Mouse (Mus musculus) heart, adult 2 months (tissue): ENCODE results near the gene Epn1. TPM values are rescaled to one million over a fixed set of nuclear protein-coding genes. Genes with fewer than 3 reads are reported as not detected.
"Not testable (repeated sequence)": the region's sequence is repeated elsewhere in the genome, so short reads cannot be mapped to it uniquely, and the experiment has no call there.

Source experiments
- DNase-seq, 2 experiments: peaks; one replicate each; pipeline ENCODE4 v3.0.0; 2021
- H3K27ac ChIP-seq: fragments of 200-600 bp; 2 replicates; pipeline ENCODE4 v1.8.1; 2022
- H3K27me3 ChIP-seq: fragments of 200-500 bp; 2 replicates; pipeline ENCODE4 v1.6.1; 2012; ENCODE audit warnings: mild to moderate bottlenecking, low read length, inconsistent platforms, mixed read lengths; ENCODE audit not compliant: control insufficient read depth, insufficient read depth
- H3K36me3 ChIP-seq: fragments of 200-500 bp; 2 replicates; pipeline ENCODE4 v1.6.1; 2012; ENCODE audit warnings: low read length, inconsistent platforms; ENCODE audit not compliant: control insufficient read depth, insufficient read depth
- H3K4me1 ChIP-seq: fragments of 200-500 bp; 2 replicates; pipeline ENCODE4 v1.6.1; 2011; ENCODE audit warnings: low read length; ENCODE audit not compliant: control insufficient read depth, insufficient read depth
- H3K4me3 ChIP-seq: fragments of 200-600 bp; 2 replicates; pipeline ENCODE4 v1.8.1; 2022
- H3K79me2 ChIP-seq: fragments of 200-500 bp; replicated peaks from 2 replicates; pipeline ENCODE4 v1.6.1; 2012; ENCODE audit warnings: mild to moderate bottlenecking, inconsistent platforms, low read length, moderate library complexity, mixed read lengths; ENCODE audit not compliant: control insufficient read depth, insufficient read depth
- H3K9ac ChIP-seq: fragments of 200-500 bp; 2 replicates; pipeline ENCODE4 v1.6.1; 2012; ENCODE audit warnings: low read depth, mild to moderate bottlenecking, control low read depth, inconsistent platforms, low read length, mixed read lengths
- CTCF ChIP-seq: fragments of 200-600 bp; IDR thresholded peaks from 2 replicates; pipeline ENCODE4 v1.8.1; 2022; ENCODE audit warnings: antibody characterized with exemption, mild to moderate bottlenecking, moderate library complexity
- EP300 ChIP-seq: fragments of 200-500 bp; IDR thresholded peaks from 2 replicates; pipeline ENCODE4 v1.6.1; 2011; ENCODE audit warnings: low read depth, low read length, control low read depth; ENCODE audit not compliant: insufficient read depth
- POLR2A ChIP-seq: fragments of 200-500 bp; IDR thresholded peaks from 2 replicates; pipeline ENCODE4 v1.6.1; 2011; ENCODE audit warnings: mild to moderate bottlenecking, low read depth, low read length, control low read depth; ENCODE audit not compliant: insufficient read depth
- WGBS: fragments of 180-500 bp; shearing (Covaris S2); methylation state at CpG from one replicate; pipeline ENCODE4 v1.1.7; 2018; 5-methylcytosine and 5-hydroxymethylcytosine counted together
- intact Hi-C: fragments of 180-260 bp; cut with DNase I; formaldehyde crosslinking; loops from one replicate; pipeline ENCODE4 v1.15.1; 2025
- polyA plus RNA-seq: library from polyadenylated mRNA; depleted of rRNA; stranded (reverse); fragments of >200 nt; gene quantifications from 2 replicates; pipeline ENCODE4 v1.2.3, GENCODE M21; 2012
- total RNA-seq, 2 experiments: library from RNA; stranded (reverse); gene quantifications; 2 replicates each; pipeline ENCODE4 v1.2.3; 2021

Epn1 gene
- total and polyA plus RNA-seq, 3 experiments, result 160 to 192 (median 174) TPM

DNA sequence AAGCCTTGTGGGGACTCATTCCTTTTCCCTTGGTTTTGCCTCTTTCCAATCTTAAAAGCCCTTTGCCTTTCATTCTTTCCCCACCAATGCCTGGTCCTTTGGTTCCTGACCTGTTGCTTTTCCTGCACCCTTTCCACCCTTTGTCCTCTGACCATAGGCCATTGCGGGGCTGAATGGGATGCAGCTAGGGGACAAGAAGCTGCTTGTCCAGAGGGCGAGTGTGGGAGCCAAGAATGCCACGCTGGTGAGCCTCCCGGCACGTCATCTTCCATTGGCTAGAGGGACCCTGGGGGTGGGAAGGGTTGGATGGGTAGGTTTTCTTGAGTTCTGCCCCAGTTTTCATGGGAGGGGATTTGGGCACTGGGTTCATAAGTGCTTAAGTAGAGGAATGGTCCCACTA, 5.1 kb upstream of the Epn1 start:
- H3K36me3 ChIP-seq, result peaks cover 12% of the 10 kb centered on the region

DNA sequence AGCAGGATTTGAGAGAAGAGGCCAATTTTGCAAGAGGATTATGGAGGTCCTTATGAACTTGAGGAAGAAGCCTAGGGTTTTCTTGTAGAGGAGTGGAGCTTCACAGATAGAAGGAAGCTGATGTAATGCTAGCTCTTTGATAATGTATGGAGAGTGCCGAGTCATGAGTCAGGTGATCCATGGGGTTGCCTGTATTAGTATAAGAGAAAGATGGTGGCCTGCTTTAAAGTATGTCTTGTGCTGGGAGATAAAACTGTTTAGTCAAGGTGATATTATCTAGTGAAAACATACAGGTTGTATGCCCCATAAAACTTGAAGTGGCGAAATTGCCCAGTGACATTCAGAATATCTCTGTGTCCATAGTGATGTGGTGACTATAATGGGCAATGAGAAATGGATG, 3.1 kb upstream of the Epn1 start:
- DNase-seq, result no peak
- no peak overlapping the region for H3K27ac ChIP-seq
- peaks cover 1% of the 10 kb centered on the region for H3K4me1 ChIP-seq
- H3K9ac ChIP-seq, result no peak overlapping the region
- no peaks in the 10 kb centered on the region for H3K27me3 ChIP-seq
- no peak for TF ChIP-seq EP300
- TF ChIP-seq CTCF, result no peak
- no peak for TF ChIP-seq POLR2A
- peaks cover 13% of the 10 kb centered on the region for H3K36me3 ChIP-seq
- H3K79me2 ChIP-seq, result peaks cover 1% of the 10 kb centered on the region
- intact Hi-C loops, result no loop called here
- no peak overlapping the region for H3K4me3 ChIP-seq
- 75% methylated on average over 2 of the region's 2 CpGs for WGBS

More for the DNA sequence above, 5.1 kb upstream of the Epn1 start:
- Histone ChIP-seq H3K9ac (no peak overlapping the region), H3K79me2 (peaks cover 2% of the 10 kb centered on the region), H3K27ac (no peak overlapping the region), H3K4me3 (no peak overlapping the region), H3K27me3 (no peaks in the 10 kb centered on the region), H3K4me1 (no peaks in the 10 kb centered on the region)
- WGBS, result 90% methylated on average over 5 of the region's 5 CpGs
- no peak for DNase-seq
- no peak for TF ChIP-seq CTCF
- intact Hi-C loops, result no loop called here

DNA sequence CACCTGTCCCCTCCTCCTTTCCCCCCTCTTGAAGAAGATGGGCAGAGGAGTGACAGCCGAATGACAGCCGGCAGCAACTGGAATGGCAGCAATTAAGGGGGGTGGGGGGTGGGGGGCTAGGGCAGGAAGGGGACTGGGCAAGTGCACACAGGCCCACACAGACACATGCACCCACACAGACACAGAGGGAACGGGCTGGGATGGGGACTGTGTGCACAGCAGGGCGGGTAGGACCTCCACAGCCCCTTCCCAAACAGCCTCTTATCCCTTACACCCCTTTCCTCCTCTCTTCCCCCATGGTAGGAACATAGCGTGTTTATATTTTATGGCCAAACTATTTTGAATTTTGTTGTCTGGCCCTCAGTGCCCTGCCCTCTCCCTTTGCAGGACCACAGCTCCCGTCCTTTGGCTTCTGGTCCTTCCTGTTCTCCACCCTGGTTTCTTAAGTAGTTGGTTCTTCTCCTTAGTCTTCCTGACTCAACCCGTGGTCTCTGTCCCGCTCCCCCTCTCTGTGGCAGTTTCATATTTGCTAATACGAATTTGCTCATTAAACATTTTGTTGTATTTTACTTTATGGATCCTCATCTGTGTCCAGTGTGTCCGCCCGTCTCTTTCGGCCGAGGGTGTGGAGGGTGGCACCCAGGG, 548 bp upstream of the Epn1 start:
- not testable (repeated sequence) for H3K4me1 ChIP-seq, DNase-seq, H3K27me3 ChIP-seq, H3K79me2 ChIP-seq
- intact Hi-C loops, result loop anchor here (1.0 kb wide), 1 partner anchor 46 kb away; the partner anchor contains the start of gene Rasl2-9
- 35% methylated on average over 10 of the region's 13 CpGs for WGBS
- H3K27ac ChIP-seq, result peak overlapping the region; percentile 96
- H3K36me3 ChIP-seq, result peaks cover 17% of the 10 kb centered on the region
- peak overlapping the region; percentile 45 for H3K9ac ChIP-seq
- H3K4me3 ChIP-seq, result peak overlapping the region; percentile 95

DNA sequence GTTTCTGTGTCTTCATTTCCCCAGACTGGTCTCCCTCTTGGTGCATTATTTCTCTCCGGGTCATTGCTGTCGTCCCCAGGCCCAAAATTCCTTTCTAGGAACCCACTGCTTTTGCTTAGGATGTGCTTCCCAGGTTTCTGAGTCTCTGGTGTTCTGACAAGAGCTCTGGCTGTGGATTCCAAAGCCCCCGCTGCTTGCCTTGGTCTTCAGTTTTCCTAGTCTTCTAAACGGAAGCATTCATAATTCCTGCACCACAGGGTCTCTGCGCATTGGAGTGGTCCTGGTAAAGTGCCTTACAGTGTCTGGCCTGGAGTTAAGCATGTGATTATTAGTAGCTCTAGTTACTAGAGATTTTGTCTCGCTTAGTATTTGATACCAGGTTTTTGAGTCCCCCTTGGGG, 780 bp downstream of the Epn1 start:
- Histone ChIP-seq H3K36me3 (peaks cover 26% of the 10 kb centered on the region), H3K27me3 (no peaks in the 10 kb centered on the region), H3K27ac (peak overlapping the region; percentile 96), H3K9ac (peak overlapping the region; percentile 91), H3K79me2 (peaks cover 9% of the 10 kb centered on the region), H3K4me3 (peak overlapping the region; percentile 95), H3K4me1 (peaks cover 8% of the 10 kb centered on the region)
- intact Hi-C loops, result loop anchor here (1.0 kb wide), 1 partner anchor 44 kb away; the partner anchor contains the start of gene Rasl2-9
- no peak for TF ChIP-seq CTCF
- no peak for TF ChIP-seq EP300
- TF ChIP-seq POLR2A, result no peak
- no peak for DNase-seq
- WGBS, result 3% methylated on average over 6 of the region's 6 CpGs

DNA sequence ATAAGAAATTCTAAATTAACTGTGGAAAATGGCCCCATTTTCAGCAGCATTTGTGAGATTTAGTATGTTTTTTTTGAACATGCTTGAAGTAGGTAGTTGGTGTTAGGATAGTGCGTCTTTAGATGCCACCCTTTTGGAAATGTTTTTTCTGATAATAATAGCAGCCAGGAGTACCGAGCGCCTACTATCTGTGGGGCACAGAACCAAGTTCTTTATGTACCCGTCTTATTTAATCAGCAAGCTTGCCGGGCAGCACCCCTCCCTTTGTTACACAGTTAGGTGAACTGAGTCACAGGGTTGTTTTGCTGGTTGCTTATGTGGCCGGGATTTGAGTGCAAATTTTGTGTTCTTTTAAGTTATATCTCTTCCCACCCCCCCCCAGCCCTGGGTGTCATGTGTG, 1.2 kb downstream of the Epn1 start:
- Histone ChIP-seq H3K9ac (0 out of 2 replicates have a peak overlapping the region, but pooled peaks have one; percentile 8), H3K36me3 (peaks cover 26% of the 10 kb centered on the region), H3K4me3 (peak overlapping the region; percentile 95), H3K4me1 (peaks cover 9% of the 10 kb centered on the region), H3K27me3 (no peaks in the 10 kb centered on the region), H3K79me2 (peaks cover 12% of the 10 kb centered on the region), H3K27ac (peak overlapping the region; percentile 96)
- intact Hi-C loops, result no loop called here
- DNase-seq, result no peak
- 15% methylated on average over 6 of the region's 6 CpGs for WGBS
- TF ChIP-seq EP300 (no peak), CTCF (no peak; the same call in 1 of the 2 replicates), POLR2A (no peak)

DNA sequence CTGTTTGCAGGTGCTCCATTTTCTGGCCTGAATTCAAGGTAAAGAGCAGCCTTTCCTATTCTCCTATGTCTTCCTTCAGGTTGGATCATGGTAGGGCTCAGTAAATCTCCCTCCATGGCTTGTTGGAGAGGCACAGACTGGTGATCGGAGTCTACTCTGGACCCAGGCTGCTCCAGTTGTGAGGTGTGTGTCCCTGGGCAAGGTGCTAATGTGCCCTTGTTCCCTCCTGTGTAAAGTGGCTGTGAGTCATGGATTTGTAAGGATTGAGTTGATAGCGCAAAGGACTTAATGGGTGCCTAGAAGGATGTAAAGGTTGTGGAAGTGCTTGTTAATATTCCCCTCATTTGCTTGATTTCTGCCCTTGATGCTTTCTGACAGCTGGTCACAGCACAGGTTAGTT, 1.9 kb downstream of the Epn1 start:
- TF ChIP-seq EP300, result no peak
- TF ChIP-seq CTCF, result no peak
- TF ChIP-seq POLR2A, result no peak
- H3K9ac ChIP-seq, result no peak overlapping the region

More for the DNA sequence above, 1.9 kb downstream of the Epn1 start:
- intact Hi-C loops, result no loop called here
- no peak for DNase-seq
- peaks cover 11% of the 10 kb centered on the region for H3K4me1 ChIP-seq
- no peak overlapping the region for H3K27ac ChIP-seq
- no peak overlapping the region for H3K4me3 ChIP-seq
- WGBS, result 86% methylated on average over 2 of the region's 2 CpGs
- H3K36me3 ChIP-seq, result peaks cover 23% of the 10 kb centered on the region
- peaks cover 14% of the 10 kb centered on the region for H3K79me2 ChIP-seq
- H3K27me3 ChIP-seq, result no peaks in the 10 kb centered on the region
